Mouse (Mus musculus) gastrocnemius, adult 2 months (tissue): Measurements from ENCODE around the gene Sap25. TPM values are rescaled to one million over a fixed set of nuclear protein-coding genes. Genes with fewer than 3 reads are reported as not detected.

Experiments used
- DNase-seq: peaks from one replicate; pipeline ENCODE4 v3.0.0; 2022
- H3K27ac ChIP-seq: fragments of 200-600 bp; 2 replicates; pipeline ENCODE4 v1.8.1; 2022; ENCODE audit warnings: mild to moderate bottlenecking
- H3K4me3 ChIP-seq: fragments of 200-600 bp; 2 replicates; pipeline ENCODE4 v1.8.1; 2022; ENCODE audit warnings: mild to moderate bottlenecking, moderate library complexity
- CTCF ChIP-seq: fragments of 200-600 bp; IDR thresholded peaks from 2 replicates; pipeline ENCODE4 v1.8.1; 2022; ENCODE audit warnings: antibody characterized with exemption, mild to moderate bottlenecking, moderate library complexity
- intact Hi-C: fragments of 180-260 bp; cut with DNase I; formaldehyde crosslinking; loops from one replicate; pipeline ENCODE4 v1.15.1; 2025
- total RNA-seq, 2 experiments: library from RNA; stranded (reverse); gene quantifications; 2 replicates each; pipeline ENCODE4 v1.2.3; 2021

Sap25 gene
- total RNA-seq, 2 experiments from 2014 or later = 1.6 to 4.2 TPM

- TF ChIP-seq CTCF = no peak
- intact Hi-C loops = no loop called here
- no peak for DNase-seq
These were observed 11.1 kb upstream of the Sap25 start for GRCm38 (mm10) chr5:137629906-137630545.

DNA sequence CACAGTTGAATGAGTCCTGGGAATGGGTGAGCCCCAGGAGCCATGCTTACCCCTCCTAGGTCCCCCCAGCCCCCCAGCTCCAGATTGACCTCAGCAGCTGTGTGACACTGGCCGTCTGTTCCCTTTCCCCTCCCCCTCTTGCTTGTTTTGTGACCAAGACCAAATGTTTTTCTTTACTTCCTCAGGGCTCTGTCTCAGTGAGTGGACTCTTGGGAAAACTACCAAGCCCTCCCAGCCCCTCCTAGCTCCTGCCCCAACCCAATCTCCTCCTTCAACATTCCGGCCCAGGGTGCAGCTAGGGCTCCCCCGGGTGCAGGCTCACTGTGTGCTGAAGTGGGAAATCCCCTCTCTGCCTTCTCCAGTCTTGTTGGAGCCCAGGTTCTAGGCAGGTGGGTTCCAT, 10.5 kb upstream of the Sap25 start:
- DNase-seq = no peak
- intact Hi-C loops = no loop called here
- Histone ChIP-seq H3K27ac (peak overlapping the region; percentile 95), H3K4me3 (peak overlapping the region; percentile 89)
- TF ChIP-seq CTCF = no peak

More at GRCm38 (mm10) chr5:137629906-137630545, 11.1 kb upstream of the Sap25 start:
- Histone ChIP-seq H3K4me3 (peak overlapping the region; percentile 89), H3K27ac (peak overlapping the region; percentile 95)

GRCm38 (mm10) chr5:137631171-137631570, 10.0 kb upstream of the Sap25 start:
- peak overlapping the region; percentile 95 for H3K27ac ChIP-seq
- intact Hi-C loops = no loop called here
- peak overlapping the region; percentile 89 for H3K4me3 ChIP-seq
- no peak for TF ChIP-seq CTCF
- DNase-seq = no peak

GRCm38 (mm10) chr5:137631591-137631990, 9.5 kb upstream of the Sap25 start:
- no peak for TF ChIP-seq CTCF
- intact Hi-C loops = no loop called here
- Histone ChIP-seq H3K27ac (peak overlapping the region; percentile 95), H3K4me3 (peak overlapping the region; percentile 89)
- DNase-seq = no peak

- Histone ChIP-seq H3K4me3 (no peak overlapping the region), H3K27ac (peak overlapping the region; percentile 8; the same call in 1 of the 2 replicates)
- no peak for TF ChIP-seq CTCF
- no peak for DNase-seq
- intact Hi-C loops = no loop called here
These were observed 7.6 kb upstream of the Sap25 start for GRCm38 (mm10) chr5:137633397-137634084.

DNA sequence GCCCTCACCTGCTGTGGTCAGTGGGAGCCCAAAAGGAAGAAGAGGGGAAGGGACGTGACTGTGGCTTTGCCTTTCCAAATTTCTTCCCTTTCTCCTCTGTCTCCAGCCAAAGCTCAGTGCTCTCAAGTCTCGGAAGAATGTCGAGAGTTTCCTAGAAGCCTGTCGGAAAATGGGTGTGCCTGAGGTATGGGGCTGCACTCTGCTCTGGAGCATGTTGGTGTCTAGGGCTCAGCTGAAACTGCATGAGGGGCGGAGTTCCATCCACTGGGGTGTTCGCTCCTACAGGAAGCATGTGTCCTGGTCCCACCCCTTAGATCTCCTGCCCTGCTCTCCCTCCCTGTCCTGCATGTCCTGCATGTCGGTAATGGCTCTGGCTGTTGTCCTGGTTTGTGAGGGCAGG, 1.7 kb upstream of the Sap25 start:
- TF ChIP-seq CTCF = no peak
- intact Hi-C loops = no loop called here
- no peak overlapping the region for H3K4me3 ChIP-seq
- no peak overlapping the region for H3K27ac ChIP-seq
- no peak for DNase-seq

DNA sequence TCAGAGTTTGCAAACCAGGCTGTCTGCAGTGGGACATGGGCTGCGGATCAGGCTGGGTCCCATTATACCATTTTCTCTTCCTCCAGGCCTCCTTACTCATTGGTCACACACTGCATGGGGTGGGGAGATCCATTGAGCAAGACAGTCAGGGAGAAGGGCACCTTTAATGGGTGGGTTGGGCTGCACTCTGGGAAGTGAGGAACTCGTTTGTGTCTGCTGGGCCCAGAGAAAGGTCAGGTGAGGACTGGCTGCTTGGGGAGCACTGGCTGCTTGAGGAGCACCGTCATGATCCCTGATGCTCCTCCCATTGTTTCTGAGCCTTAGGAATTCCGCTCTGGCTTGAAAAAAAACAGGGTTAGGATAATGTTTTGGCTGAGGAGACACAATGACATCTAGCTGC, 1.8 kb downstream of the Sap25 start:
- Histone ChIP-seq H3K27ac (no peak overlapping the region), H3K4me3 (no peak overlapping the region)
- no peak for DNase-seq
- TF ChIP-seq CTCF = no peak
- intact Hi-C loops = no loop called here

DNA sequence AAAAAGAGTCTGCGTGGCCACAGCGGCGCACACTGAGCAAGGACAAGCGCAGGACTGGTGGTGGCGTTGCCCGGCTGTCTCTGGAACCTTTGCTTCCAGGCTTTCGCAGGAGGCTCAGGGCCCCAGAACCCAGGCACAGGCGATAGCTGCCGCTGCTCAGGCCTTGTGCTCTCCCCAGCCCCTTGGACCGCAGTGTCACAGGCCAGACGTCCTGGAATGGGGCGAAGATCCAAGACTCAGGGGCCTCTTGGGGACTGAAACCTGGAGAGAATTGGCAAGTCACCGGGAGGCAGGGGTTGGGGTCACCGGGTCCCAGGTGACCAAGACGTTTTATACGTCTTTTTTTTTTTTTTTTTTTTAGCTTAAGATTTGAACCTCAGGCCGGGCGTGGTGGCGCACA, 3.4 kb downstream of the Sap25 start:
- peak overlapping the region; percentile 65 for H3K4me3 ChIP-seq
- intact Hi-C loops = no loop called here
- peak overlapping the region; percentile 31 for H3K27ac ChIP-seq
- TF ChIP-seq CTCF = no peak
- no peak for DNase-seq

DNA sequence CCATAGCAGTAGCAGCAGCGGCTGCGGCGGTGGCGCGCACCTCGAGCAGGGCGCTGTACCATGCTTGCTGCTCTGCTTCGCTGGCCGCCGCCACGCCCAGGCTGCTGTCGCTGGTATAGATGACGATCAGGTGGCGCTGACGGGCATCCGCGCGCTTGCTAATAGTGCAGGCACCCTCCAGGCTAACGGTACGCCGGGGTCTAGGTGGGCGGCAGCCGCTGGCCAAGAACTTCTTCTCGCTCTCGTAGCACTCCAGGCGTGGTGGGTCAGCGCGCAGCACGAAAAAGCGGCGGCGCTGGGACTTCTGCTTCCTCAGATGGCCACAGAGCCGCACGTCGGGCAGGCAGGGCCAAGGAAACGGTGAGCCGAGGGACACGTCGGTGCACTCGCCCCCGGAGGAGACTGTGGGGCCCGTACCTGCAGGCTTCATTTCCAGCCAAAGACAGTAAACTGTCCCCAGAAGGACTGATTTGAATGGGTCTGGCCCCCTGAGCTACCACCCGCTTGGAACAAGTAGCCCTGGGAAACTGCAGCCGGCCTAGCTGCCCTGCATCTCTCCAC, 4.0 kb downstream of the Sap25 start:
- Histone ChIP-seq H3K4me3 (peak overlapping the region; percentile 65), H3K27ac (peak overlapping the region; percentile 73)
- TF ChIP-seq CTCF = no peak
- intact Hi-C loops = no loop called here
- no peak for DNase-seq

DNA sequence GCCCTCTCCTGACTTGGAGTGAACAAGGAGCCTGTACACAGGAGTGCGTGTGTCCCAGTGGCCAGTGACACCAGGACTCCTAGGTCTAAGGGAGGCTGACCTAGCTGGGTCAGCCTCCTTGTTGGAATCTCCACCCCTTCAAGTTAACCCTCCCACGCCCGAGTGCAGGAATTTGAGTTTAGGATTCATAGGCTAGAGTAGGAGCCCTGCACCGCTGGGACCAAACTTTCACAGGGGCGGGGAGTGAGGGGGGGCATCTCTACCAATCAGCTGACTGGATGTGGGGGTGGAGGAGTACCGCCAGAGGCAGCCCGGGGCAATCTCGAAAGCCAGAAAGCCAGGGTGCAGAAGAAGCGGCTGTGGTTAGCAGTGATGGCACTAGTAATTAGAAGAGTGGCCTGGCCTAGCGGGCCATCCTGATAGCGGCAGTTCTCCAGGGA, 4.5 kb downstream of the Sap25 start, which contains the start of gene Irs3:
Gene Irs3, minus strand, starts transcription at position 63 of the 440 bp plus-strand sequence.
- intact Hi-C loops = no loop called here
- Histone ChIP-seq H3K27ac (peak within 1 kb of the TSS; percentile 73), H3K4me3 (peak within 1 kb of the TSS; percentile 65)
- peak; percentile 67 for DNase-seq
- no peak for TF ChIP-seq CTCF

- no peak overlapping the region for H3K4me3 ChIP-seq
- intact Hi-C loops = no loop called here
- DNase-seq = no peak
- H3K27ac ChIP-seq = peak overlapping the region; percentile 86; the same call in 1 of the 2 replicates
- no peak for TF ChIP-seq CTCF
These were observed 6.9 kb downstream of the Sap25 start for GRCm38 (mm10) chr5:137647827-137648601.

- DNase-seq = no peak
- no peak for TF ChIP-seq CTCF
- Histone ChIP-seq H3K4me3 (no peak overlapping the region), H3K27ac (peak overlapping the region; percentile 86)
- intact Hi-C loops = no loop called here
These were observed 8.1 kb downstream of the Sap25 start for GRCm38 (mm10) chr5:137649251-137649650.
